Mouse (Mus musculus) kidney, embryonic 16.5 days (tissue): ENCODE results near the gene Grb2. TPM values are rescaled to one million over a fixed set of nuclear protein-coding genes. Genes with fewer than 3 reads are reported as not detected.
"Not testable (repeated sequence)": the region's sequence is repeated elsewhere in the genome, so short reads cannot be mapped to it uniquely, and the experiment has no call there.

Experiments used
- ATAC-seq: fragments of 200-750 bp; cut with Nextera tagmentation; 2 replicates; pipeline ENCODE4 v1.8.0; 2017; ENCODE audit warnings: moderate TSS enrichment; ENCODE audit not compliant: low FRiP score, low TSS enrichment
- H3K27ac ChIP-seq: fragments of 300-500 bp; sonication (generic); 2 replicates; pipeline ENCODE4 v1.5.1; 2014; ENCODE audit warnings: low read length
- H3K27me3 ChIP-seq: fragments of 300-500 bp; sonication (generic); 2 replicates; pipeline ENCODE4 v1.6.1; 2014; ENCODE audit warnings: low read length, control low read depth, mixed read lengths; ENCODE audit not compliant: insufficient read depth
- H3K36me3 ChIP-seq: fragments of 300-500 bp; sonication (generic); 2 replicates; pipeline ENCODE4 v1.6.1; 2014; ENCODE audit warnings: low read length, control low read depth, mixed read lengths; ENCODE audit not compliant: insufficient read depth
- H3K4me1 ChIP-seq: fragments of 300-500 bp; sonication (generic); 2 replicates; pipeline ENCODE4 v1.6.1; 2014; ENCODE audit warnings: low read length, control low read depth, mixed read lengths; ENCODE audit not compliant: insufficient read depth
- H3K4me2 ChIP-seq: fragments of 300-500 bp; sonication (generic); replicated peaks from 2 replicates; pipeline ENCODE4 v1.6.1; 2014; ENCODE audit warnings: low read depth, low read length
- H3K4me3 ChIP-seq: fragments of 300-500 bp; sonication (generic); 2 replicates; pipeline ENCODE4 v1.5.1; 2014; ENCODE audit warnings: mild to moderate bottlenecking, low read length
- H3K9ac ChIP-seq: fragments of 300-500 bp; sonication (generic); replicated peaks from 2 replicates; pipeline ENCODE4 v1.6.1; 2014; ENCODE audit warnings: low read length
- H3K9me3 ChIP-seq: fragments of 300-500 bp; sonication (generic); 2 replicates; pipeline ENCODE4 v1.6.1; 2016; ENCODE audit warnings: low read length, control low read depth
- WGBS: fragments of 180-500 bp; shearing (Covaris S2); extraction: QIAGEN DNeasy Blood & Tissue Kit; methylation state at CpG from one replicate; pipeline ENCODE4 v1.1.7; 2014; 5-methylcytosine and 5-hydroxymethylcytosine counted together
- polyA plus RNA-seq: library from polyadenylated mRNA; unstranded; fragments of >200 nt; fragmentation: Nextera tagmentation; extraction: Ambion mirVana; gene quantifications from 2 replicates; pipeline ENCODE4 v1.2.1, GENCODE M21; 2015

Grb2 gene
- polyA plus RNA-seq, 1 experiment from 2014 or later, result 87.0 TPM

- H3K4me1 ChIP-seq, result no peaks in the 10 kb centered on the region
- no peaks in the 10 kb centered on the region for H3K27me3 ChIP-seq
- 78% methylated on average over 2 of the region's 2 CpGs for WGBS
- H3K4me3 ChIP-seq, result no peak overlapping the region
- no peak overlapping the region for H3K4me2 ChIP-seq
- no peaks in the 10 kb centered on the region for H3K9me3 ChIP-seq
- peaks cover 18% of the 10 kb centered on the region; the same call in 1 of the 2 replicates for H3K36me3 ChIP-seq
- H3K9ac ChIP-seq, result no peak overlapping the region
- ATAC-seq, result no peak
- H3K27ac ChIP-seq, result no peak overlapping the region
Observed at GRCm38 (mm10) chr11:115654128-115654527, 54.3 kb downstream of the Grb2 start.

GRCm38 (mm10) chr11:115653194-115653593 is 55.2 kb downstream of the Grb2 start:
- Histone ChIP-seq H3K4me3 (no peak overlapping the region), H3K9me3 (no peaks in the 10 kb centered on the region), H3K36me3 (peaks cover 18% of the 10 kb centered on the region; the same call in 1 of the 2 replicates), H3K4me1 (no peaks in the 10 kb centered on the region), H3K9ac (no peak overlapping the region), H3K27ac (no peak overlapping the region), H3K27me3 (no peaks in the 10 kb centered on the region), H3K4me2 (no peak overlapping the region)
- 88% methylated on average over 3 of the region's 3 CpGs for WGBS
- no peak for ATAC-seq

- Histone ChIP-seq H3K9ac (no peak overlapping the region), H3K27me3 (no peaks in the 10 kb centered on the region), H3K27ac (no peak overlapping the region), H3K4me3 (no peak overlapping the region), H3K4me2 (no peak overlapping the region), H3K9me3 (no peaks in the 10 kb centered on the region), H3K36me3 (peaks cover 21% of the 10 kb centered on the region; the same call in 1 of the 2 replicates), H3K4me1 (no peaks in the 10 kb centered on the region)
- no peak for ATAC-seq
- WGBS, result 76% methylated on average over 3 of the region's 3 CpGs
Observed at GRCm38 (mm10) chr11:115651680-115652079, 56.7 kb downstream of the Grb2 start.

GRCm38 (mm10) chr11:115649706-115650105 is 58.7 kb downstream of the Grb2 start:
- no peaks in the 10 kb centered on the region for H3K27me3 ChIP-seq
- no peaks in the 10 kb centered on the region for H3K4me1 ChIP-seq
- H3K4me3 ChIP-seq, result no peak overlapping the region
- H3K4me2 ChIP-seq, result no peak overlapping the region
- H3K9ac ChIP-seq, result no peak overlapping the region
- ATAC-seq, result no peak
- peaks cover 17% of the 10 kb centered on the region; the same call in 1 of the 2 replicates for H3K36me3 ChIP-seq
- H3K9me3 ChIP-seq, result no peaks in the 10 kb centered on the region
- WGBS, result 74% methylated on average over 10 of the region's 10 CpGs
- H3K27ac ChIP-seq, result no peak overlapping the region

GRCm38 (mm10) chr11:115647459-115647858 is 60.9 kb downstream of the Grb2 start:
- Histone ChIP-seq H3K4me1 (no peaks in the 10 kb centered on the region), H3K4me3 (no peak overlapping the region), H3K9me3 (no peaks in the 10 kb centered on the region), H3K36me3 (peaks cover 14% of the 10 kb centered on the region; the same call in 1 of the 2 replicates), H3K27ac (no peak overlapping the region), H3K4me2 (no peak overlapping the region), H3K9ac (no peak overlapping the region), H3K27me3 (no peaks in the 10 kb centered on the region)
- WGBS, result 41% methylated on average over 6 of the region's 6 CpGs
- no peak for ATAC-seq

- no peaks in the 10 kb centered on the region for H3K4me1 ChIP-seq
- H3K9ac ChIP-seq, result no peak overlapping the region
- H3K9me3 ChIP-seq, result no peaks in the 10 kb centered on the region
- 92% methylated on average over 9 of the region's 9 CpGs for WGBS
- H3K36me3 ChIP-seq, result peaks cover 14% of the 10 kb centered on the region; the same call in 1 of the 2 replicates
- no peak overlapping the region for H3K27ac ChIP-seq
- H3K4me2 ChIP-seq, result no peak overlapping the region
- no peak overlapping the region for H3K4me3 ChIP-seq
- H3K27me3 ChIP-seq, result no peaks in the 10 kb centered on the region
- no peak for ATAC-seq
Observed at GRCm38 (mm10) chr11:115646439-115646838, 62.0 kb downstream of the Grb2 start.

GRCm38 (mm10) chr11:115645498-115645897 is 62.9 kb downstream of the Grb2 start:
- not testable (repeated sequence) for H3K27me3 ChIP-seq, H3K4me2 ChIP-seq, H3K4me1 ChIP-seq, H3K4me3 ChIP-seq, H3K9me3 ChIP-seq, H3K9ac ChIP-seq, ATAC-seq, H3K27ac ChIP-seq
- H3K36me3 ChIP-seq, result peaks cover 14% of the 10 kb centered on the region; the same call in 1 of the 2 replicates
- WGBS, result 51% methylated on average over 14 of the region's 14 CpGs

GRCm38 (mm10) chr11:115644308-115644707 is 64.1 kb downstream of the Grb2 start:
- ATAC-seq, result no peak
- Histone ChIP-seq H3K4me3 (no peak overlapping the region), H3K27ac (no peak overlapping the region), H3K9me3 (no peaks in the 10 kb centered on the region), H3K4me2 (no peak overlapping the region), H3K36me3 (peaks cover 14% of the 10 kb centered on the region; the same call in 1 of the 2 replicates), H3K4me1 (0 out of 2 replicates have a peak, but pooled peaks cover 3% of the 10 kb centered on the region), H3K9ac (no peak overlapping the region), H3K27me3 (no peaks in the 10 kb centered on the region)
- WGBS, result 92% methylated on average over 13 of the region's 13 CpGs

- 86% methylated on average over 10 of the region's 10 CpGs for WGBS
- no peak overlapping the region for H3K9ac ChIP-seq
- ATAC-seq, result no peak
Observed at GRCm38 (mm10) chr11:115643265-115643664, 65.1 kb downstream of the Grb2 start.

GRCm38 (mm10) chr11:115642705-115643104 is 65.7 kb downstream of the Grb2 start:
- H3K9ac ChIP-seq, result no peak overlapping the region
- 95% methylated on average over 2 of the region's 2 CpGs for WGBS
- H3K36me3 ChIP-seq, result peaks cover 12% of the 10 kb centered on the region; the same call in 1 of the 2 replicates
- H3K4me3 ChIP-seq, result no peak overlapping the region
- H3K4me2 ChIP-seq, result no peak overlapping the region
- no peaks in the 10 kb centered on the region for H3K27me3 ChIP-seq
- H3K4me1 ChIP-seq, result 0 out of 2 replicates have a peak, but pooled peaks cover 3% of the 10 kb centered on the region
- ATAC-seq, result no peak
- H3K27ac ChIP-seq, result no peak overlapping the region
- no peaks in the 10 kb centered on the region for H3K9me3 ChIP-seq

More at GRCm38 (mm10) chr11:115643265-115643664, 65.1 kb downstream of the Grb2 start:
- H3K27ac ChIP-seq, result no peak overlapping the region
- no peaks in the 10 kb centered on the region for H3K9me3 ChIP-seq
- H3K4me3 ChIP-seq, result no peak overlapping the region
- no peak overlapping the region for H3K4me2 ChIP-seq
- H3K4me1 ChIP-seq, result 0 out of 2 replicates have a peak, but pooled peaks cover 3% of the 10 kb centered on the region
- H3K36me3 ChIP-seq, result peaks cover 12% of the 10 kb centered on the region; the same call in 1 of the 2 replicates
- no peaks in the 10 kb centered on the region for H3K27me3 ChIP-seq
